Comparison of ENCODE assay signal across 17 mouse cellular contexts in the genomic region with DNA sequence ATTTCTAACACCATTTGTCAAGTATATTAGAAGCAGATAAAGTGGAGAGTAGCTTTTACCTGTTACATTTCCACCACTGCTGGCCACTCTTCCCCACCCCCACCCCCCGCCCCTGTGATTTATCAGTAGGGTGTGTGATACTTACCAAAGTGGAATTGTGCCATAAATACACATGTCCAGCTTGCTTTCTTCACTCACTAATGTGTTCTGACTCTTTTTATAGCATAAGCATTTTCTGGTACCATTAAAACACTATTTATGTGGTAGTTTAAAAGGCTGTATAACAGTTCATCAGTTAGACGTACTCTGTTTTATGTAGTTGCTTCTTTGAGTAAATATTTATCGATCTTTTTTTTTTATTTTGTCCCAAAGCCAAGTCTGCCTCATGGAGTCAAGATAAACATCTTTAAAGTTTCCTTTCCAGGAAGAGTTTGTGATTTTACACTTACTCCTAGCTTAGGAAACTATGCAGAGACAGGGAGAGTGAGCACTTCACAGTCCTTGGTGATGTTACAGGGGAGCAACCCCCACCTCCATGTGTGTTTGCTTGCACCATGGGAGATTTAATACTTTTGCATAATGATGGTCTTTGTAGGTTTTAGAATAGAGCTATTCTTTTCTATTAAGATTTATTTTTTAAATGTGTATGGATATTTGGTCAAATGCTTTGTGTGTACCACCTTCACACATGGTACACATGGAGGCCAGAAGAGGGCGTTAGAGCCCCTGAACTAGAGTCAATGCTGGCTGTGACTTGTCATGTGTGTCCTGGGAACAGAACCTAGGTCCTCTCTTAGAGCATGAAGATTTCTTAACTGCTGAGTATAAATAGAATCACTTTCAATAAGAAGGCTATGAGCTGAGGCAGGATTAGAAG. TPM values are rescaled to one million over a fixed set of nuclear protein-coding genes. Genes with fewer than 3 reads are reported as not detected.
DNase-seq lines count a peak whose midpoint lies in the region; ATAC-seq and TF ChIP-seq lines count a peak whose summit lies in the region.
"Had no signal": no experiment of that assay in that cellular context is flagged by ENCODE, and none has a peak within 500 bp of the region (broad histone marks: within the 10 kb centered on the region; RNA-seq: fewer than 3 reads in every experiment).

No protein-coding gene starts in this region.

- peak overlapping the region; percentile 36; the same call in 1 of the 2 replicates for H3K4me2 ChIP-seq in heart, embryonic 14.5 days (ENCODE audit: low read length)
- H3K4me2 ChIP-seq in kidney, postnatal 0 days (ENCODE audit: low read length), result no peak overlapping the region
- H3K4me2 ChIP-seq in intestine, embryonic 16.5 days (ENCODE audit: low read depth, low read length), result no peak overlapping the region
- H3K4me2 ChIP-seq: forebrain, embryonic 15.5 days; hindbrain, embryonic 13.5 days; liver, embryonic 15.5 days had no signal

- no peaks in the 10 kb centered on the region for H3K27me3 ChIP-seq in heart, embryonic 14.5 days (ENCODE audit: control insufficient read depth, insufficient read depth, low read length)
- H3K27me3 ChIP-seq in kidney, postnatal 0 days (ENCODE audit: insufficient read depth, low read length), result no peaks in the 10 kb centered on the region
- no peaks in the 10 kb centered on the region for H3K27me3 ChIP-seq in MEL (ENCODE audit: control insufficient read depth in 1 of 2, insufficient read depth in 2 of 2, low read length in 2 of 2)
- H3K27me3 ChIP-seq in intestine, embryonic 16.5 days (replicated peaks; ENCODE audit: control insufficient read depth, insufficient read depth, low read length), result no peaks in the 10 kb centered on the region
- H3K27me3 ChIP-seq: forebrain, embryonic 15.5 days; hindbrain, embryonic 13.5 days; liver, embryonic 15.5 days; megakaryocyte, embryonic 14.5 days had no signal

- peaks cover 36% of the 10 kb centered on the region for H3K36me3 ChIP-seq in heart, embryonic 14.5 days (ENCODE audit: control insufficient read depth, insufficient read depth, low read length)
- H3K36me3 ChIP-seq in kidney, postnatal 0 days (ENCODE audit: insufficient read depth, low read length), result peaks cover 5% of the 10 kb centered on the region; the same call in 1 of the 2 replicates
- peaks cover 2 to 5% of the 10 kb centered on the region in 2 experiments for H3K36me3 ChIP-seq in MEL (ENCODE audit: control insufficient read depth in 1 of 2, insufficient read depth in 2 of 2, low read length in 2 of 2)
- peaks cover 2% of the 10 kb centered on the region for H3K36me3 ChIP-seq in intestine, embryonic 16.5 days (ENCODE audit: control insufficient read depth, insufficient read depth, low read length)
- H3K36me3 ChIP-seq: forebrain, embryonic 15.5 days had no signal

- TF ChIP-seq POLR2A in MEL (IDR thresholded peaks at IDR 0.05; ENCODE audit: control insufficient read depth in 1 of 2, insufficient read depth in 1 of 2, low read depth in 1 of 2, low read length in 2 of 2, poor library complexity in 1 of 2), result no peak

- 0 out of 2 replicates have a peak overlapping the region, but pooled peaks have one; percentile 11 for H3K9ac ChIP-seq in heart, embryonic 14.5 days (ENCODE audit: low read length)
- no peak overlapping the region for H3K9ac ChIP-seq in kidney, postnatal 0 days (ENCODE audit: low read depth, low read length)
- no peak overlapping the region for H3K9ac ChIP-seq in MEL (ENCODE audit: control insufficient read depth, low read depth, low read length, poor library complexity, severe bottlenecking)
- no peak overlapping the region for H3K9ac ChIP-seq in intestine, embryonic 16.5 days (ENCODE audit: low read depth, low read length)
- H3K9ac ChIP-seq: forebrain, embryonic 15.5 days; hindbrain, embryonic 13.5 days; liver, embryonic 15.5 days had no signal

- intact Hi-C loops in heart, postnatal 25 days (cut with DNase I), result no loop called here

- peak; percentile 33; the same call in 1 of the 2 replicates for TF ChIP-seq CTCF in kidney, postnatal 0 days (IDR thresholded peaks at IDR 0.05; ENCODE audit: low read depth)
- TF ChIP-seq CTCF in MEL (IDR thresholded peaks at IDR 0.05 in 2 of 3, conservative IDR thresholded peaks at IDR 0.05 in 1 of 3; ENCODE audit: control insufficient read depth in 1 of 3, insufficient read depth in 1 of 3, low read depth in 2 of 3, low read length in 3 of 3, poor library complexity in 1 of 3, severe bottlenecking in 1 of 3), result peak; percentile 13 to 26 (median 23); a peak in 4 of 6 replicates

- no peaks in the 10 kb centered on the region for H3K9me3 ChIP-seq in heart, embryonic 14.5 days (ENCODE audit: control insufficient read depth, low read length)
- no peaks in the 10 kb centered on the region for H3K9me3 ChIP-seq in kidney, postnatal 0 days (replicated peaks; ENCODE audit: low read length)
- no peaks in the 10 kb centered on the region for H3K9me3 ChIP-seq in MEL (replicated peaks; ENCODE audit: insufficient read depth, low read length)
- no peaks in the 10 kb centered on the region for H3K9me3 ChIP-seq in intestine, embryonic 16.5 days (ENCODE audit: control insufficient read depth, low read length)
- H3K9me3 ChIP-seq: forebrain, embryonic 15.5 days; hindbrain, embryonic 13.5 days; liver, embryonic 15.5 days; megakaryocyte, embryonic 14.5 days had no signal

- H3K79me2 ChIP-seq in MEL (ENCODE audit: control insufficient read depth, insufficient read depth, low read length, poor library complexity), result no peaks in the 10 kb centered on the region; the same call in 1 of the 2 replicates

- H3K4me1 ChIP-seq in heart, embryonic 14.5 days (ENCODE audit: control insufficient read depth in 2 of 2, insufficient read depth in 2 of 2, low read length in 2 of 2), result peaks cover 7 to 32% of the 10 kb centered on the region in 2 experiments
- H3K4me1 ChIP-seq in kidney, postnatal 0 days (replicated peaks; ENCODE audit: insufficient read depth, low read length), result peaks cover 13% of the 10 kb centered on the region; the same call in 1 of the 2 replicates
- H3K4me1 ChIP-seq in MEL (ENCODE audit: control insufficient read depth in 1 of 2, insufficient read depth in 2 of 2, low read length in 2 of 2), result no peaks in the 10 kb centered on the region; a peak in 1 of 4 replicates
- peaks cover 30% of the 10 kb centered on the region for H3K4me1 ChIP-seq in intestine, embryonic 16.5 days (ENCODE audit: control insufficient read depth, insufficient read depth, low read length)
- H3K4me1 ChIP-seq: forebrain, embryonic 15.5 days had no signal

- H3K27ac ChIP-seq in heart, embryonic 14.5 days (replicated peaks in 1 of 2; ENCODE audit: control insufficient read depth in 1 of 2, insufficient read depth in 1 of 2, low read depth in 2 of 2, low read length in 2 of 2), result peak overlapping the region; percentile 45 to 67
- H3K27ac ChIP-seq in kidney, postnatal 0 days, result peak overlapping the region; percentile 32; the same call in 1 of the 2 replicates
- no peak overlapping the region for H3K27ac ChIP-seq in MEL (ENCODE audit: control insufficient read depth, low read depth, low read length)
- peak overlapping the region; percentile 56 for H3K27ac ChIP-seq in intestine, embryonic 16.5 days (ENCODE audit: low read length)
- H3K27ac ChIP-seq: forebrain, embryonic 15.5 days; hindbrain, embryonic 13.5 days; liver, embryonic 15.5 days had no signal

- no peak for TF ChIP-seq RAD21 in MEL (IDR thresholded peaks at IDR 0.05; ENCODE audit: low read depth, low read length)

- TF ChIP-seq EP300 in MEL (IDR thresholded peaks at IDR 0.05; ENCODE audit: low read depth in 1 of 2, low read length in 2 of 2), result no peak

- H3K4me3 ChIP-seq in heart, embryonic 14.5 days (ENCODE audit: control insufficient read depth in 1 of 2, insufficient read depth in 1 of 2, low read depth in 1 of 2, low read length in 2 of 2), result no peak overlapping the region
- H3K4me3 ChIP-seq in kidney, postnatal 0 days (replicated peaks; ENCODE audit: low read depth, low read length), result no peak overlapping the region
- H3K4me3 ChIP-seq in MEL (ENCODE audit: control insufficient read depth in 1 of 2, insufficient read depth in 1 of 2, low read depth in 2 of 2, low read length in 2 of 2), result no peak overlapping the region
- no peak overlapping the region for H3K4me3 ChIP-seq in intestine, embryonic 16.5 days (ENCODE audit: low read length)
- H3K4me3 ChIP-seq: erythroblast, embryonic 14.5 days; forebrain, embryonic 15.5 days; hindbrain, embryonic 13.5 days; liver, embryonic 15.5 days; megakaryocyte, embryonic 14.5 days had no signal

- DNase-seq in heart, postnatal 25 days (ENCODE audit: low spot score), result no peak
- peak; percentile 87 for DNase-seq in kidney, postnatal 0 days (ENCODE audit: low spot score)
- no peak for DNase-seq in kidney, postnatal 4 days
- DNase-seq in MEL (ENCODE audit: low read depth, low spot score), result no peak
- no peak for DNase-seq in ovary, adult 18-20 months (ENCODE audit: low spot score)
- DNase-seq: adrenal gland, postnatal 36 days; cerebellum, adult 8-10 months; spleen, adult 18-20 months; thymus, postnatal 36 days had no signal

- 49% methylated on average over 4 of the region's 4 CpGs for WGBS in heart, embryonic 14.5 days
- 50% methylated on average over 4 of the region's 4 CpGs for WGBS in kidney, postnatal 0 days
- WGBS in intestine, embryonic 16.5 days, result 44% methylated on average over 4 of the region's 4 CpGs

- no peak for ATAC-seq in heart, embryonic 14.5 days (ENCODE audit: insufficient number of reproducible peaks, insufficient read depth, low FRiP score, low read depth)
- ATAC-seq in kidney, postnatal 0 days (replicated peaks; ENCODE audit: low FRiP score, low read depth), result no peak
- peak; percentile 39; the same call in 1 of the 2 replicates for ATAC-seq in intestine, embryonic 16.5 days
- ATAC-seq in megakaryocyte-erythroid progenitor cell, adult 5-6 weeks (replicated peaks; ENCODE audit: low FRiP score, low TSS enrichment, poor library complexity, severe bottlenecking), result no peak
- ATAC-seq: forebrain, embryonic 15.5 days had no signal

RNA-seq across cellular contexts. Expression of gene Sacm1l, which starts 23.1 kb away (rescaled TPM):
- 46.2 and 48.2 TPM in 2 replicates for polyA plus RNA-seq in heart, embryonic 14.5 days (2014; fragmentation: Nextera tagmentation; extraction: Ambion mirVana)
- total RNA-seq in heart, postnatal 25 days (2021), result 10 to 100 TPM; 32.4 to 35.8 TPM
- polyA plus RNA-seq in kidney, postnatal 0 days (2015; fragmentation: Nextera tagmentation; extraction: Ambion mirVana), result 55.2 and 59.5 TPM in 2 replicates
- total RNA-seq in MEL (2012; rRNA removed), result 20.5 and 20.8 TPM in 2 replicates
- 10 to 100 TPM in 1 of 2 experiments, not detected in 1; 21.7 TPM for polyA plus RNA-seq in MEL (2012; ENCODE audit: insufficient read depth in 1 of 2, insufficient read length in 2 of 2, low read depth in 1 of 2, low replicate concordance in 2 of 2, missing spikeins in 1 of 2)
- 74.4 and 87.4 TPM in 2 replicates for polyA plus RNA-seq in intestine, embryonic 16.5 days (2015; fragmentation: Nextera tagmentation; extraction: Ambion mirVana)
- 26.5 and 27.6 TPM in 2 replicates for total RNA-seq in megakaryocyte-erythroid progenitor cell, adult 5-6 weeks (2014; fragmentation: Nextera tagmentation)
- total RNA-seq in megakaryocyte-erythroid progenitor cell, adult 5-6 weeks (2017), result 60.5 and 70.7 TPM in 2 replicates

RNA-seq across cellular contexts. Expression of gene Limd1, which starts 28.0 kb away (rescaled TPM):
- 50.9 and 56.0 TPM in 2 replicates for polyA plus RNA-seq in heart, embryonic 14.5 days (2014; fragmentation: Nextera tagmentation; extraction: Ambion mirVana)
- 10 to 100 TPM; 31.2 to 37.8 TPM for total RNA-seq in heart, postnatal 25 days (2021)
- polyA plus RNA-seq in kidney, postnatal 0 days (2015; fragmentation: Nextera tagmentation; extraction: Ambion mirVana), result 43.3 and 44.0 TPM in 2 replicates
- 32.0 and 37.5 TPM in 2 replicates for total RNA-seq in MEL (2012; rRNA removed)
- polyA plus RNA-seq in MEL (2012; ENCODE audit: insufficient read depth in 1 of 2, insufficient read length in 2 of 2, low read depth in 1 of 2, low replicate concordance in 2 of 2, missing spikeins in 1 of 2), result 10 to 100 TPM in 1 of 2 experiments, not detected in 1; 32.6 TPM
- polyA plus RNA-seq in intestine, embryonic 16.5 days (2015; fragmentation: Nextera tagmentation; extraction: Ambion mirVana), result 51.5 and 55.7 TPM in 2 replicates
- 40.2 and 42.1 TPM in 2 replicates for total RNA-seq in megakaryocyte-erythroid progenitor cell, adult 5-6 weeks (2014; fragmentation: Nextera tagmentation)
- 24.7 and 26.4 TPM in 2 replicates for total RNA-seq in megakaryocyte-erythroid progenitor cell, adult 5-6 weeks (2017)
